Mouse (Mus musculus): ENCODE results near the gene Sdhc.
"Not testable (repeated sequence)": the region's sequence is repeated elsewhere in the genome, so short reads cannot be mapped to it uniquely, and the experiment has no call there.

The Sdhc gene

GRCm38 (mm10) chr1:171169913-171170312, 19.5 kb upstream of the Sdhc start:
- in situ Hi-C loops (cut with MboI, MseI) = loop anchor here (5.0 kb wide), 1 partner anchor 42 kb away; the partner anchor contains the start of gene Nr1i3

DNA sequence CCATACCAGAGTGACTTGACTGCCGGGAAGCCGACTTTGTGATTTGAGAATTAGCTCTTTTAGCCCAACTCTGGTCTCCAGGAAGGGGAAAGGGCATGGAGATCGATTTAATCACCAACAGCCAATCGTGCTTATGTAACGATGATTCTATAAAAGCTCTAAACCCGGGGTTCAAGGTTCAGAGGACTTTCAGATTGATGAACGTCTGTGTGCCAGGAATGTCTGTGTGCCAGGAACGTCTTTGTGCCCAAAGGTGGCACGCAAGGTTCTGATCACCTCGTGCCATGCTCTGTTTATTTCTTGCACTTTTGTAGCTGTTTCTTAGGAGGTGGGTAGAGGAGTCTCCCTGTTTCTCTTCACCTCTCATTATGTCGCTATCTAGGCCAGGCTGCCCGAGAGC, 18.5 kb upstream of the Sdhc start:
- in situ Hi-C loops (cut with MboI, MseI) = no loop called here

- in situ Hi-C loops (cut with MboI, MseI) = no loop called here
These were observed 15.4 kb upstream of the Sdhc start for GRCm38 (mm10) chr1:171165629-171166345.

GRCm38 (mm10) chr1:171164258-171164657, 13.9 kb upstream of the Sdhc start:
- in situ Hi-C loops (cut with MboI, MseI) = no loop called here

DNA sequence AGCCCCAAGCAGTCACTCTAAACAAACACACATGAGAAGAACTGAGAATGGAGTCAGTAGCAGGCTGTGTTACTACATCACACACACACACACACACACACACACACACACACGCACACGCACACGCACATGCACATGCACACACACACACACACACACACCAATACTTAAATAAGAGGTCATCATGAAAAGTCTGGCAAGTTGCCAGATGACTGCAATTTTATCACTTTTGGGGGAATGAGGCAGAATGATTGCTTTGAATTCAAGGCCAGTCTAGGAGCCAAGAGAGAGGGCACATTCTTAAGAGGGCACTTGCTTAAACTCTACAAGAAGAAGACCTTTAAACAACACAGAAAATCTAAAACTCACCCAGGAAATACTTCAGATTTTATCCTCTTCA, 12.1 kb upstream of the Sdhc start:
- in situ Hi-C loops (cut with MboI, MseI) = no loop called here

DNA sequence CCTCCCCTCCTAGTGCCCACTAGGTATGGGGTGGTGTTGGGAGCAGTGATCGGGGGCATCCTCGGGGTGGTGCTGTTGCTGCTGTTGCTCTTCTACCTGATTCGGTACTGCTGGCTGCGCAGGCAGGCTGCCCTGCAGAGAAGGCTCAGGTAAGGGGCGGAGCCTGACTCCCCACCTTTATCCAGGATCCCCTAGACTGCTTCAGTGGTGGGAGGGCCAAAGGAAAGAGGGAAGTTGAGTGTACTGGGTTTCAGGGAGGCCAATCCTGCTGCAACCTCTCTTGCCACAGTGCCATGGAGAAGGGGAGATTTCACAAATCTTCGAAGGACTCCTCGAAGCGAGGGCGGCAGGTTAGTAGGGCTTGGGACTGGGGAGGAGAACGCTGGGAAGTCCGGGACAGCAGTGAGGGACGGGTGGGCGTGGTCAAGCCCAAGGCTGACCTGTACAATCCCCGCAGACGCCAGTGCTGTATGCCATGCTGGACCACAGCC, 9.1 kb upstream of the Sdhc start:
- in situ Hi-C loops (cut with MboI, MseI) = no loop called here

- in situ Hi-C loops (cut with MboI, MseI) = no loop called here
These were observed 7.6 kb upstream of the Sdhc start for GRCm38 (mm10) chr1:171157965-171158364.

DNA sequence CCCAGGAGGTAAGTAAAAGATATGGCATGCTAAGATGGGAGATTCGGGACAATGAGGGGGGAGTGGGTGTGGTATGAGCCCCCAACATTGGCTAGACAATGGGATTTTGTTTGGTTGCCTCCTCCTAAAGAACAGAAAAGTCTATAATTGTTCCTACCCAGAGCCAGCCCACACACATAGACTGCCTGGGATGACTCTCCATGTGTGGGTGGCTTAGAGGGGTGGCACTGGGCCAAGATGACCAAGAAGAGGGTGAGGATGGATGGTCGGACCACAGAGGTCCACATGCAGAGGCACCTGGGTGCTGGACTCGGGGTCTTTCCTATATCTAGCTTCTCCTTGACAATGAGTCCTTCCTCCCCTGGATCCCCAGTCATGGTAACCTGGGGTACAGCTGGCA, 6.2 kb upstream of the Sdhc start:
- in situ Hi-C loops (cut with MboI, MseI) = no loop called here

DNA sequence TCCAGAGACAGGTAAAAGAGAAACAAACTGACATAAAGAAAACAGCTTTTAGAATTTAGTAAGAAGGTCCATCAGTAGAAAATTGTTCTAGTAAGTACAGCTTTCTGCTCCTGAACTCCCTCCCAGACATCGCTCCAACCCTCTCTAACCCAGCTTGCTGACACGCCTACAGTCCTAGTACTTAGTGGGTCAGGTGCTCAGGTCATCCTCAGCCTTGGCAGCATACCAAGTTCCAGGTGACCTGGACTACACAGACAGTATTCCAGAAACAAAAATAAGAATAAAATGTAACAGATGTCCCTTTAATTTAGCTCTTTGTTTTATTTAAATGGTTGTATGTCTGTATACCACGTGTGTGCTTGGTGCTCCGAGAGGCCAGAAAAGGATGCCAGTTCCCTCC, 1.6 kb upstream of the Sdhc start:
- in situ Hi-C loops (cut with MboI, MseI) = no loop called here

DNA sequence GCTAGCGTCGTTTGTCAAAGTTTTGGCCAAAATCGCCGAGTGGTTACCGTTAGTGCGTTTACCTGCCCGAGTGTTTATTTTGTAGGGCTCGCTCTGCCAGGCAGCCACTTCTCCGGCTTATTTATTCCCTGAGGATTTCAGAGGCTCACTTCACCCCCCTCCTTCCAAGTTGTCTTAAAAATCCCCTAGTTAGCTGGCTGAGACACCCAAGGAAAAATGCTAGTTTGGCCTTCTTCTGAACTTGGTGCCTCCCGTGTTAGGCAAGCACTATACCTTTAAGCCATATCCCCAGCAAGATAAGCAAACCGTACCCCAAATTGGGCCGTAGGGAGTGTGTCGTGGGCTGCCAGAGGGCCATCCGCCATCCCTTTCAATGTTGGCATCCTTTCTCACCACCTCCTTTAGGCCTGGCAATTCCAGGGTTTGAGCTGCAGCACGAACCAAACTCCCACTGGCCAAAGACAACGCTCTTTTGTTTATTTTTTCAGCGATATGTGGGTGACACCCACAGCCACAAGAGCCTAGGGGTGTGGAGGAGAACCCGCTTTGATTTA, 512 bp upstream of the Sdhc start:
- in situ Hi-C loops (cut with MboI, MseI) = no loop called here

DNA sequence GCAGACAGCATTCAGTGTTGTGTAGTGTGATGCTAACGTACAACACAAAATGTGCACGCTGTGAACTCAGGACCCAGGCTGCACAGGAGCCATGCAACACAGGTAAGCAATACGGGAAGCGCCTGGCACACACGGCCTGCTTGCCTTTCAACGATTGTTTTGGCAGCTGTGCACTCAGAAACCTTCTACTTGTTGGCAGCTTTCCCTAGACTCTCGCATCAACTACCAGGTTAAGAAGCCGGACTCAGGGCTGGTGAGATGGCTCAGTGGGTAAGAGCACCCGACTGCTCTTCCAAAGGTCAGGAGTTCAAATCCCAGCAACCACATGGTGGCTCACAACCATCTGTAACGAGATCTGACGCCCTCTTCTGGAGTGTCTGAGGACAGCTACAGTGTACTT, 7.4 kb downstream of the Sdhc start:
- in situ Hi-C loops (cut with MboI, MseI) = not testable (repeated sequence)

DNA sequence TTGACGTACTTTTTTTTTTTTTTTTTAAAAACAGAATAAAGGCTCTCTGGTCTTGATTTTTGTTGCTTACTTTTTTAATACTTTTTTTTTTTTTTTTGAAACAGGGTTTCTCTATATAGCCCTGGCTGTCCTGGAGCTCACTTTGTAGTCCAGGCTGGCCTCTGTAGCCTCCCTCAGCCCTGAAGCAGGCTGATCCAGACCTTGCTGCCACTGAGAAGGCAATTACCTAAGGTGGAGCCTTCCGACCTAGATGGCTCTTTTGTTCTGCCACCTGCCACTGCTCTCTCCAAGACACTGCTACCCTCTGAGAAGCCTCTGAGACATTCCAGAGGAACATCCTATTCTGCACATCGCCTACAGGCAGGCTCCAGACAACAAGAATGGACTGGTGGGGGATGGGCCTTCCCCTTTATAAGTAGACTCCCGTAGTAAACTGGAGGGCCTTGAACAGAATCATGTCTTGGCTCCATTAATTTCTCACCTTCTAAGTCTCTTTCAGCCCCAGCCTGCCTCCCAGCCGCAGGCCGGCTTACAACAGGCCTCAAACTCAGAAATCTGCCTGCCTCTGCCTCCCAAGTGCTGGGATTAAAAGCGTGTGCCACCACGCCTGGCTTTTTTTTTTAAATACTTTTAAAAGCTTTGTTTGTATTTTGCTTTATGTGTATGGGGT, 12.8 kb downstream of the Sdhc start:
- in situ Hi-C loops (cut with MboI, MseI) = not testable (repeated sequence)

- in situ Hi-C loops (cut with MboI, MseI) = no loop called here
These were observed 14.8 kb downstream of the Sdhc start for GRCm38 (mm10) chr1:171135600-171135999.

- in situ Hi-C loops (cut with MboI, MseI) = loop anchor here (5.0 kb wide), 1 partner anchor 46 kb away; no protein-coding TSS in a partner anchor
These were observed 19.4 kb downstream of the Sdhc start for GRCm38 (mm10) chr1:171130971-171131370.

GRCm38 (mm10) chr1:171129251-171129650, 21.2 kb downstream of the Sdhc start:
- in situ Hi-C loops (cut with MboI, MseI) = no loop called here

DNA sequence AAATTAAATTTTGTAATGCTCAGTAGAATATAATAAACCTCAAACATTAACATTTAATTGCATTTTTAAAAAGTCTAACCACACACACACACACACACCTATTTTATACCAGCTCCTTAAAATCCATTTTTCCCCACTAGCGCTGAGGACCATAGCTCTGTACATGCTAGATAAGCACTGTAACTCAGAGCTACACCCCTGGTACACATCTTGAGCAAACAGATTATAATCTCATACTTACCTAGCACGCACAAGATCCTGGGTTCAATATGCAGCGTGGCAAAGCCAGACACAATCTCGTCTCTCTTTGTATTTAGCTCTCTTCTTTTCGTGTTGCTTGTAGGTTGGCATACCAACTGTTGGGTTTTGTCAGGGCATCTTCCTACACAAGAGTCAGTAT, 26.0 kb downstream of the Sdhc start:
- in situ Hi-C loops (cut with MboI, MseI) = loop anchor here (5.0 kb wide), 1 partner anchor 98 kb away; the partner anchor contains the start of gene Tomm40l

GRCm38 (mm10) chr1:171122932-171123331, 27.5 kb downstream of the Sdhc start:
- in situ Hi-C loops (cut with MboI, MseI) = loop anchor here (5.0 kb wide), 1 partner anchor 99 kb away; the partner anchor contains the start of gene Tomm40l

DNA sequence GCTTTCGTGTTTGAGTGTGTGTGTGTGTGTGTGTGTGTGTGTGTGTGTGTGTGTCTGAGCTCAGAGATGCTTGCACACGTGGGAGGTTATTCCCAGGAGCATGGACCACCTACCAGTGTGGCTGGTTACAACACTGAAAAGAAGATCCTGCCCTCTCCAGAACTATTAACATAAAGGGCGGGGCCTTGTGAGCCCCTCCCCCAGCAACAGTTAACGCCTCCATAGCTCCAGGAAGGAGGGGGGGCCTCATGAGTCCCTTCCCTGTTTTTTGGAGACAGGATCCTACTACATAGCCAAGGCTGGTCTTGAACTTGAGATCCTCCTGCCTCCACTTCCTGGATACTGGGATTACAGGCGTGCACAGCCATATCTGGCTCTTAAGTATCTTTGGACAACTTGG, 28.6 kb downstream of the Sdhc start:
- in situ Hi-C loops (cut with MboI, MseI) = loop anchor here (5.0 kb wide), 1 partner anchor 100 kb away; the partner anchor contains the start of gene Tomm40l

DNA sequence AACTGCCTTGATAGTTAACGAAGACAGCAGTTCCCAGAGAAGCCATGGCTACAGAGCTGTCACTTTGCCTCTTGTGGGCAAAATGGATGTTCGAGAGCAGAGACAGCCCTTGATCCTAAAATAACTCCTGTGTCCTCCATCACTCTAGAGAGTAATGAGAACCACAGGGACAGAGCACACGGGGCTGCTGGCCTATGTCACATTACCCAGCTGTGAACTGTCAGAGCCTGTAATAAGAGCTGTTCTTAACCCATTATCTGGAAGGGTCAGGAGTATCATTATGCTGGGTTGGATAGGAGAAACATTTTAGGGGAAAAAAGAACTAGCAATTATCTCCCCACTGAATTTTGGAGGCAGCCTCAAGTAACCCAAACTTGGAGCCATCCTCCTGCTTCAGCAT, 29.5 kb downstream of the Sdhc start:
- in situ Hi-C loops (cut with MboI, MseI) = loop anchor here (5.0 kb wide), 1 partner anchor 101 kb away; the partner anchor contains the start of gene Tomm40l

DNA sequence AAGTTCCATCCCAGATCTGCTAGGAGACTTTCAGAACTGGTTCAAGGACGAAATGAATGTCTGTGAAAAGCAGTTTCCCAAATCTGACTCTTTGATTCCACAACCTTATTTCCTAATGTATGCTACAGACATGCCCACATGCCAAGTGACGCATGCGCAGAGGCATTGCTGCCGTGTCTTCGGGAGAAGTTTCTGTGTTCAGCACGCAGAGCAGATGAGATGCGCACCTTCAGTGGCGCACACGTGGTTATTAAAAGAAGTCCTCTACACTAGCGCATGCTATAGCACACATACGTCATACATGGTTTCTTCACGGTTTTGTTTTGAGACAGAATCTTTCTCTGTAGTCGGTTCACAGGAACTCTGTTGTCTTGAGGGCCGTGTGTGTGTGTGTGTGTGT, 31.0 kb downstream of the Sdhc start:
- in situ Hi-C loops (cut with MboI, MseI) = loop anchor here (10.0 kb wide), 1 partner anchor 145 kb away; no protein-coding TSS in a partner anchor

- in situ Hi-C loops (cut with MboI, MseI) = loop anchor here (10.0 kb wide), 1 partner anchor 146 kb away; no protein-coding TSS in a partner anchor
These were observed 31.4 kb downstream of the Sdhc start for GRCm38 (mm10) chr1:171118996-171119395.

DNA sequence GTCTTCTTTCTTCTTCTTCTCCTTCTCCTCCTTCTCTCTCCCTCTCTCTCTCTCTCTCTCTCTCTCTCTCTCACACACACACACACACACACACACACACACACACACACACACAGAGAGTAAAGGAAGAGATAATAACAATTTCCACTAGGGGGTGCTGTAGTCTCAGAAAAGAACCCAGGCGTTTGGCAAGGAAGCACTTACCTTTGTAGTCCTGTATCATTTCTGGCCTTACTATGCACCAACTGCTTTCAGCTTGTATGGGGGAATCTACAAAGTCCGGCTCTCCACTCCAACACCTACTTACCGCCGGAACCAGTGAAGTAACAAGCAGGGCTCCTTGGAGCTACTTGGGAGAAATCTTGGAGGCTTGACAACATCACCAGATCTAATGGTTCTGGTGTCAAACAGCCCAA, 32.1 kb downstream of the Sdhc start:
- in situ Hi-C loops (cut with MboI, MseI) = loop anchor here (10.0 kb wide), 1 partner anchor 147 kb away; no protein-coding TSS in a partner anchor

All from regulatory T cell (primary cell).